Mouse (Mus musculus) neural tube, embryonic 14.5 days (tissue): Measurements from ENCODE around the gene Parp6. TPM values are rescaled to one million over a fixed set of nuclear protein-coding genes. Genes with fewer than 3 reads are reported as not detected.

Experiments
- ATAC-seq: fragments of 200-750 bp; cut with Nextera tagmentation; 2 replicates; pipeline ENCODE4 v1.8.0; 2017; ENCODE audit warnings: low read depth, mild to moderate bottlenecking, moderate TSS enrichment, moderate library complexity
- H3K27ac ChIP-seq: fragments of 300-500 bp; sonication (generic); 2 replicates; pipeline ENCODE4 v1.5.1; 2014; ENCODE audit warnings: low read depth, mild to moderate bottlenecking, control low read depth, low read length, moderate library complexity, mixed read lengths
- H3K27me3 ChIP-seq: fragments of 300-500 bp; sonication (generic); 2 replicates; pipeline ENCODE4 v1.6.1; 2014; ENCODE audit warnings: low read length; ENCODE audit not compliant: control insufficient read depth, insufficient read depth
- H3K36me3 ChIP-seq: fragments of 300-500 bp; sonication (generic); 2 replicates; pipeline ENCODE4 v1.6.1; 2014; ENCODE audit warnings: low read length, mixed read lengths; ENCODE audit not compliant: control insufficient read depth, insufficient read depth
- H3K4me1 ChIP-seq: fragments of 300-500 bp; sonication (generic); 2 replicates; pipeline ENCODE4 v1.6.1; 2014; ENCODE audit warnings: low read length; ENCODE audit not compliant: control insufficient read depth, insufficient read depth
- H3K4me2 ChIP-seq: fragments of 300-500 bp; sonication (generic); 2 replicates; pipeline ENCODE4 v1.6.1; 2014; ENCODE audit warnings: mild to moderate bottlenecking, low read depth, low read length, control low read depth
- H3K4me3 ChIP-seq: fragments of 300-500 bp; sonication (generic); 2 replicates; pipeline ENCODE4 v1.5.1; 2014; ENCODE audit warnings: low read depth, low read length, control low read depth, mixed read lengths
- H3K9ac ChIP-seq: fragments of 300-500 bp; sonication (generic); replicated peaks from 2 replicates; pipeline ENCODE4 v1.6.1; 2014; ENCODE audit warnings: low read depth, mild to moderate bottlenecking, control low read depth, low read length, mixed read lengths
- H3K9me3 ChIP-seq: fragments of 300-500 bp; sonication (generic); 2 replicates; pipeline ENCODE4 v1.6.1; 2016; ENCODE audit warnings: low read length; ENCODE audit not compliant: control insufficient read depth
- WGBS: fragments of 180-500 bp; shearing (Covaris S2); extraction: QIAGEN DNeasy Blood & Tissue Kit; methylation state at CpG from one replicate; pipeline ENCODE4 v1.1.7; 2014; 5-methylcytosine and 5-hydroxymethylcytosine counted together
- polyA plus RNA-seq: library from polyadenylated mRNA; unstranded; fragments of >200 nt; fragmentation: Nextera tagmentation; extraction: Ambion mirVana; gene quantifications from 2 replicates; pipeline ENCODE4 v1.2.1, GENCODE M21; 2014

Parp6 gene
- polyA plus RNA-seq = 246 and 258 TPM in 2 replicates

DNA sequence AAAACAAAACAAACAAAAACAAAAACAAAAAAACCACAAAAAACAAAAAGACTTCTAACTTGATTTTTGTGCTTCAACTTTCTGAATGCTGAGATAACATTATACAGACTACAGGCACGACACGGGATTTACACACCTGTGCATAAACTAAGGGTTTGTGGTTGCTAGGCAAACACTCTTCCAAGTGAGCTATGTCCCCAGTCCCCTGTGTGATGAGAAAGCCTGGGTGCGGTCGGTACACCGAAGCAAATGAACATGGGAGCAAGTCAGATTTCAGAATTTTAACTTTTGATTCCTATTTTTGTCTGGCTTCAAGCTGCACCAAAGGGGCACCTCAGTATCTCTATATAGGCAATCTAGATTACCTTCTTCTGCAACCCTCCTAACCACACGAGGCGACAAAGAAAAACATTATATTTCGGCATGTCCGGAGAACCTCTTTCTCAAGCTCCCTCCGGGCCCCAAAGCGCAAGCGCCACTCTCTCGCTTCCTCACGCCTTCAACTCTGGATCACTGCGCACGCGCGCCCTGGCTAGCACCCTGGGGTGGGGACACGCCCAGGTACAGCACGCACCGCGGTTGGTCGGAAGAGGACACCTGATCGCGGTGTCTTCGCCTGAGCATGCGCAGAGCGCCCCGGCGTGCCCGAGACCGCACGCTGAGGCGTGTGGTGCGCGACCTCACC is at the start of gene Parp6:
Gene Parp6, plus strand, starts transcription at position 663 of the 685 bp plus-strand sequence.
- Histone ChIP-seq H3K27ac (peak within 1 kb of the TSS; percentile 92), H3K36me3 (peaks cover under 1% of the 10 kb centered on the region; the same call in 1 of the 2 replicates), H3K27me3 (no peaks in the 10 kb centered on the region), H3K4me1 (peaks cover 18% of the 10 kb centered on the region), H3K4me2 (peak within 1 kb of the TSS; percentile 62), H3K9ac (peak within 1 kb of the TSS; percentile 84), H3K9me3 (no peaks in the 10 kb centered on the region), H3K4me3 (peak within 1 kb of the TSS; percentile 91)
- peak; percentile 95 for ATAC-seq
- WGBS = under 1% methylated on average over 36 of the region's 36 CpGs

DNA sequence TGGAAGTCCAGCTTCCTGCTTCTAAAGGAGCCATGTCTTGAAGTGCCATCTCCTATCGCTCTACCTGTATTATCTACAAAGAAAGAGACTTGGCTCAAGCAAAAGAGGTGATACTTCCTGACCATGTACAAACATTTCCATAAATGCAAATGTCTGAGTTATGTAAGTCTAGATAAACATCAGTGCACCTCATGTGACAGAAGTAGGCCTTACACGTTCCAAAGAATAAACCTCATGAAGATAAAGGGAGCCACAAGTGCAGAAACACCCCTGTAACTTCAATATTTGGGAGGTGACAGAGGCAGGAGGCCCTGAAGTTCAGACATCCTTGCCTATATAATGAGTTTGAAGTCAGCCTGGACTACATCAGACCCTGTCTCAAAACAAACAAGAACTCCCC is 45.2 kb upstream of the Parp6 start:
- Histone ChIP-seq H3K4me2 (no peak overlapping the region), H3K27ac (no peak overlapping the region), H3K4me3 (no peak overlapping the region), H3K9ac (no peak overlapping the region), H3K9me3 (no peaks in the 10 kb centered on the region), H3K4me1 (no peaks in the 10 kb centered on the region), H3K27me3 (no peaks in the 10 kb centered on the region), H3K36me3 (no peaks in the 10 kb centered on the region)
- WGBS = 79% methylated on average over 2 of the region's 2 CpGs
- ATAC-seq = no peak

DNA sequence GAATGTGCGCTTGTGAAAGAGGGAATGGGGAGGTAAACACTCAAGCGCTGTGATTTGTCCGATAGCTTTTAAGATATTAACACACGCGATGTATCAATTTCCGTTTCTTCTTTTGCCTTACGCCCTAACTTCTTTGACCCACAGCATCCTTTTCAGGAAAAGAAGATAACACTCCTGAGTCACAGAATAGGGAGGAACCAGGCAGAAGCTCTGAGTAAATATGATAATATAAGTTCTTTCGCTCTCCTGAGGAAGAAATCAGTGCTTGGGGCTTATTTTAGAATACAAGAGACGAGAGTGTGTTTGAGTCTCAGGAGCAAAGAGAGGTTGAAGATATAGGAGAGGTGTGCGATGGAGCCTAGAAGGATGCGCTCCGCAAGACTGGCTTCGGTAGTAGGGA is 39.7 kb upstream of the Parp6 start:
- peak overlapping the region; percentile 79 for H3K4me2 ChIP-seq
- H3K36me3 ChIP-seq = no peaks in the 10 kb centered on the region
- H3K9ac ChIP-seq = no peak overlapping the region; the same call in 1 of the 2 replicates
- 12% methylated on average over 13 of the region's 13 CpGs for WGBS
- ATAC-seq = no peak
- H3K27ac ChIP-seq = no peak overlapping the region
- H3K27me3 ChIP-seq = no peaks in the 10 kb centered on the region
- H3K4me3 ChIP-seq = peak overlapping the region; percentile 57
- H3K9me3 ChIP-seq = no peaks in the 10 kb centered on the region
- peaks cover 6% of the 10 kb centered on the region for H3K4me1 ChIP-seq

DNA sequence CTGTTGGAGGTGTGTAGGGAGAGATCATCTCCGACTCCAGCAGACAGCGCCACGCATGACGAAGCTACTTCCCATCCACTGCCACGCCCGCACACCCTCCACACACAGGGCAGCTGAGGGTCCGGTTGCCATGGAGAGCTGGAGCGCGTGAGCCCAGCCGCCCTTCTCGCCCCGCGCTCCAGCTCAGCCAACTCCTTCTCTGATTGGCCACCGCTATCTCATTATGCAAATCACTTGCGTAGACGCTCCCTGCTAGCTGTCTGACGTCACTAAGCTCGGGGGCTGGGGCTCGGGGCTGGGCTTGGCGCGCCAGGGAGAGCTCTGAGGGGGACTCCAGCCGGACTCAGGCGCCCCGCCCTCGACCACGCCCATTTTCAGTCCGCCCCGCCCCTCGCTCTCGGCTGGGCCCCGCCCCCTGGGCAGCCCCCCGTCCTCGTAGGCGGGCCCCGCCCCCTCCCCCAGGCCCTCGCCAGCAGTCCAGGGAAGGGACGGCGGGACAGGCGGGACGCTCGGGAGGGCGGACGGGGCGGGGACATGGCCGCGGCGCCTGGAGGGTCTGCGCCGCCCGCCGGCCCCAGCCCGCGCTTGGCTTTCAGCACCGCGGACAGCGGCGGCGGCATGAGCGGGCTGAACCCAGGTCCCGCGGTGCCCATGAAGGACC is 39.1 kb upstream of the Parp6 start, which contains the start of gene Celf6:
Gene Celf6, plus strand, starts transcription at position 74 of the 661 bp plus-strand sequence.
- peaks cover 6% of the 10 kb centered on the region for H3K4me1 ChIP-seq
- WGBS = 0% methylated on average over 47 of the region's 61 CpGs
- H3K4me2 ChIP-seq = peak within 1 kb of the TSS; percentile 79
- no peaks in the 10 kb centered on the region for H3K9me3 ChIP-seq
- ATAC-seq = peak; percentile 98
- H3K36me3 ChIP-seq = no peaks in the 10 kb centered on the region
- peak within 1 kb of the TSS; percentile 44; the same call in 1 of the 2 replicates for H3K27ac ChIP-seq
- H3K4me3 ChIP-seq = peak within 1 kb of the TSS; percentile 57
- H3K27me3 ChIP-seq = no peaks in the 10 kb centered on the region
- H3K9ac ChIP-seq = peak within 1 kb of the TSS; percentile 70

DNA sequence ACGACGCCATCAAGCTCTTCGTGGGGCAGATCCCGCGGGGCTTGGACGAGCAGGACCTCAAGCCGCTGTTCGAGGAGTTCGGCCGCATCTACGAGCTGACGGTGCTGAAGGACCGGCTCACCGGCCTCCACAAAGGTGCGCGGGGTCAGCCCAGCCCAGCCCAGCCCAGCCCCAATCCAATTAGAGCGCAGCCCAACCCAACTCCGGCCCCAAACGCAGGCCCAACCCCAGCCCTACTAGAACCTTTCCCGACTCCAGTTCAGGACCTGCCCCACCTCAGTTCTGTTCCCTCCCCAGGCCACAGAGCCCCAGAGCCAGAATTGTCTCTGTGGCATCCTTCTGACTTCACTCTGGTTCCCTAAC is 38.6 kb upstream of the Parp6 start:
- Histone ChIP-seq H3K4me2 (peak overlapping the region; percentile 79), H3K27ac (peak overlapping the region; percentile 44; the same call in 1 of the 2 replicates), H3K27me3 (no peaks in the 10 kb centered on the region), H3K4me3 (peak overlapping the region; percentile 57), H3K9me3 (no peaks in the 10 kb centered on the region), H3K36me3 (no peaks in the 10 kb centered on the region), H3K4me1 (peaks cover 6% of the 10 kb centered on the region), H3K9ac (peak overlapping the region; percentile 70)
- ATAC-seq = no peak; the same call in 1 of the 2 replicates
- WGBS = under 1% methylated on average over 20 of the region's 20 CpGs

DNA sequence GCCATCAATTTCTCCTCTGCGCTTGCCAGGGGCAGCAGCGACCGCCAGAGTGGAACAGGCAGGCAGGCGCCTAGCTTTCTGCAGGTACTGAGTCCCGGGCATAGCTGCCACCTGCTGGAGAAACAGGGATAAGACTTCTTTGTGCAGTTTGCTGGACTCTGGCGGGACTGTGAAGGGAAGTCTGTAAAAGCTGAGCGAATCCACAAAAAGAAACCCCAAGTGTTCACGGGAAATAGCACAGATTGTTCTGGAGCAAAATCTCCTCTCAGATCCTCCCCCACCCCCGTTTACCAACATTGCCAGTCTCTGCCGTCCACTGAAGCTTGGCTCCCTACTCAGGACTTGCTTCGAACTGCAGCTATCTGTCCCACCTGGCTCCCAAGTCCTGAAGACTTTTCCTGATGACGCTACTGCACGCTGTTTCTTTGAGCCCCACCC is 32.2 kb upstream of the Parp6 start:
- H3K27ac ChIP-seq = no peak overlapping the region
- H3K4me2 ChIP-seq = peak overlapping the region; percentile 2; the same call in 1 of the 2 replicates
- 0 out of 2 replicates have a peak, but pooled peaks cover 2% of the 10 kb centered on the region for H3K27me3 ChIP-seq
- no peaks in the 10 kb centered on the region for H3K36me3 ChIP-seq
- peak; percentile 54; the same call in 1 of the 2 replicates for ATAC-seq
- H3K4me1 ChIP-seq = peaks cover 19% of the 10 kb centered on the region
- H3K9me3 ChIP-seq = no peaks in the 10 kb centered on the region
- H3K9ac ChIP-seq = no peak overlapping the region
- WGBS = 6% methylated on average over 13 of the region's 13 CpGs
- no peak overlapping the region for H3K4me3 ChIP-seq

DNA sequence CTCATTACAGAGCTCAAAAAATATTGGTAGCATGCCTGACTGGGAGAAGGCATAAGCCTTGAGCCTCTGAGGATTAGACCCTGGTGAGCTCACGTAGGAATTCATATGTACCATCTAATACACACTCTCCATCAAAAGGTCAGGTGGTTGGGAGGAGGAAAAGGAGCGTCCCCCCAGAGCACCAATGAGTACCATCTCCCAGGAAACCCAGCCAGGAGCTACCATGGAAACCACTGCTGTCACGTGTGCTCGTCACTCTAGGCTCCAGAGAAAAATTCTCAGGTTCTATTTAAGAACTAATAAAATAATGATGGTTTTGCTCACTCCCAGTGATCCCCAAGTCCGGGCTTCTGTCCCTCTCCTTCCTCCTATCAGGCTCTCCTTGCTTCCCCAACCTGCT is 28.8 kb upstream of the Parp6 start:
- H3K27me3 ChIP-seq = 0 out of 2 replicates have a peak, but pooled peaks cover 2% of the 10 kb centered on the region
- H3K9ac ChIP-seq = no peak overlapping the region
- no peak overlapping the region for H3K4me3 ChIP-seq
- ATAC-seq = no peak
- H3K27ac ChIP-seq = peak overlapping the region; percentile 63
- WGBS = 47% methylated on average over 5 of the region's 5 CpGs
- H3K9me3 ChIP-seq = no peaks in the 10 kb centered on the region
- H3K4me1 ChIP-seq = peaks cover 19% of the 10 kb centered on the region
- H3K36me3 ChIP-seq = no peaks in the 10 kb centered on the region
- peak overlapping the region; percentile 39 for H3K4me2 ChIP-seq

DNA sequence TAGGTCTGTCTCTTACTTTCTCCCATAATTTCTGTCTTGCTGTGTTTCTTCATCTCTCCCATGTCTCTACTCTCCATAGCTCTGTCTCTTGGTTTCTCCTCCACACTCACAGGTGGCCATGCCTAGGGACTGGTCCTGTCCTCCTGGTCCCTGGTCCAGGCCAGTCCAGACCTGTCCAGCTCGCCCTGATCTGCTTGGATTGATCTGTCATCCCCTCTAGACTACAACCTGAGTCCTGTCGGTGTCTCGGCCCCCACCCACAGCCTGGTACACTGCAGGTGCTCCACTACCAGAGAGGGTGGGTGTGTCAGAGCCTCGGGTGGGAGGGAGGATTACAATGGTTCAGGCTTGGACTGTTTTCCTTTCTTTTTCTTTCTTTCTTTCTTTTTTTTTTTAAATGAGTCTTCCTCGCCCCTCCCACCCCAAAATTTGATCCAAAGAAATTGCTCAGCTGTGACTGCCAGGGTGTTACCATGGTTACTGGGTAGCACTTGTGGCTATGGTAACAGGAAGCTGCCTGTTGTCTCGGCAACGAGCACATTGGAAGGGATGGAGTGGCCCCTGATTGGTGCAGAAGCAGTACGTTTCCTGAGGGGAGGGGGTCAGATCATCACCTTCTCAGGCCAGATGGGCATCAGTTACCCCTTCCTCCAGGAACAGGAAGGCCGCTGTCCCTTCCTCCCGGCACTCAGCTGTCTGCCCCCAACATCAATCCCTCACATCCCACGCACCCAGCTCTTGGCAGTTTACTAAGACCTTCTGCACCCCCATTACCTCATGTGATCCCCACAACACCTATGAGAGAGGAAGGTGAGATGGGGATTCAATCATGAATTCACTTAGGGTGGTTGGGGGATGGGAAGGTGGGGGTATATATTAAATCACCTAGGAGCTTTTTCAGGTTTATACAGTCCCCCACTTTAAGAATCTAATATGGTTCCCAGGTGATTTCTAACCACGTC is 28.1 kb upstream of the Parp6 start:
- Histone ChIP-seq H3K36me3 (no peaks in the 10 kb centered on the region), H3K4me1 (peaks cover 19% of the 10 kb centered on the region), H3K27me3 (0 out of 2 replicates have a peak, but pooled peaks cover 2% of the 10 kb centered on the region), H3K4me2 (peak overlapping the region; percentile 39), H3K9ac (no peak overlapping the region), H3K9me3 (no peaks in the 10 kb centered on the region), H3K4me3 (no peak overlapping the region), H3K27ac (peak overlapping the region; percentile 63)
- 23% methylated on average over 12 of the region's 12 CpGs for WGBS
- peak; percentile 86 for ATAC-seq
